Mouse (Mus musculus): ENCODE measurements around the gene Snta1. TPM values are rescaled to one million over a fixed set of nuclear protein-coding genes. Genes with fewer than 3 reads are reported as not detected.

Snta1 gene
- polyA plus RNA-seq, 1 experiment from 2014 or later = 10.5 TPM

DNA sequence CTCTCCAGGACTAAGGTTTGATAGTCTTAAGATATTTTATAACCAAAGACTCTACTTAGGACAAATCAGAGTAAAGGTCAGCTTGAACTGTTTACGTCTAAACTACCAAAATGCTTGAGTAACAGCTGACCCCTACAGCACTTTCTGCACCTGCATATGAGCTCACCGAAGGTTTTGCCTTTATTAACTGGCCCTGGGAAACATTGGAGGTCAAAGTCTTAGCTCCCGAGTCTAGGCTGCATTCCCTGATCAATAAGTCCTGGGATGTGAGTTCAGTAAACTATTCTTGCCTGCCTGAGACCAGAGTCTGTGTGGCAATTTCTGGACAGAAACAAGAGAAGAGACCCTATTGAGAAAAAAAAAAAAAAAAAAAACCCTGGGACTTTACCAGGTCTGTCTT lies 59.7 kb downstream of the Snta1 start:
- H3K9me3 ChIP-seq = no peaks in the 10 kb centered on the region
- H3K27ac ChIP-seq = no peak overlapping the region
- H3K4me2 ChIP-seq = no peak overlapping the region
- H3K27me3 ChIP-seq = no peaks in the 10 kb centered on the region
- no peak overlapping the region for H3K4me3 ChIP-seq
- no peak for ATAC-seq (ENCODE audit: borderline replicate concordance, extremely low read depth, low FRiP score, low TSS enrichment)
- peaks cover 44% of the 10 kb centered on the region for H3K36me3 ChIP-seq
- no peak overlapping the region for H3K9ac ChIP-seq
- no peaks in the 10 kb centered on the region for H3K4me1 ChIP-seq
- 76% methylated on average over 3 of the region's 3 CpGs for WGBS

DNA sequence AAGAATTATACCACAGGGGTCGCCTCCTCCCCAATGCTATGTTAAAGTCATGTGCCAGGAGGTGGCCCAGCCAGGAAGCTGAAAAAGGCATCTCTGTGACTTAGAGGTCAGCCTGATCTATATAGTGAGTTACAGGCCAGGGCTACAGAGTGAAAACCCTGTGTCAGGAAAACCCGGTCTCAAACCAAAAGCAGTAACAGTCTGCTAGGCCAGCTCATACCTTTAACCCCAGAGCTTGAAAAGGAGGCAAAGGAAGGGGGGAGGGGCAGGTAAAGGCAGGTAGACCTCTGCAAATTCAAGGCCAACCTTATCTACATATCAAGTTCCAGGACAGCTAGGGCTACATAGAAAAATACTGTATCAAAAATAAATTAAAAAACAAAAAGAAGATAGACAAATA lies 68.5 kb downstream of the Snta1 start:
- Histone ChIP-seq H3K9me3 (no peaks in the 10 kb centered on the region), H3K27me3 (no peaks in the 10 kb centered on the region), H3K4me3 (no peak overlapping the region), H3K4me2 (no peak overlapping the region), H3K27ac (no peak overlapping the region), H3K9ac (no peak overlapping the region), H3K4me1 (no peaks in the 10 kb centered on the region), H3K36me3 (peaks cover 26% of the 10 kb centered on the region)
- ATAC-seq (ENCODE audit: borderline replicate concordance, extremely low read depth, low FRiP score, low TSS enrichment) = no peak
- WGBS = 65% methylated on average over 2 of the region's 2 CpGs

DNA sequence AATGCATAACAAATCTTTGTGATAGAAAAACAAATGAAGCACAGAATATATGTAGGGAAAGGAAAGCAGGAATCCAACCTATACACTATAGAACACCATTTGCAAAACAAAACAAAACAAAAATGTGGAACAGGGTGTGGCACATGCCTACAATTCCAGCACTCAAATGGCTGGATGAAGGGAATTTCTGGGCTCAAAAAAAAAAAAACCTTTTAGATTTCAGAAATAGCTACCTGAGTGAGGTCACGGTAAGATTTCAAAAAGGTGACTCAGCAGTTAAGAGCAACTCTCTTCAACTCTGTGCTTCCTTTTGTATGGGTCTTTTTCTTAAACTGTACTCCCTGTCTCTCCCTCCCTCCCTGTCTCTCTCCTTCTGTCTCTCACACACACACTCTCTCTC lies 69.7 kb downstream of the Snta1 start:
- no peak overlapping the region for H3K4me2 ChIP-seq
- WGBS = 56% methylated on average over 1 of the region's 1 CpGs
- no peaks in the 10 kb centered on the region for H3K4me1 ChIP-seq
- ATAC-seq (ENCODE audit: borderline replicate concordance, extremely low read depth, low FRiP score, low TSS enrichment) = no peak
- H3K36me3 ChIP-seq = peaks cover 26% of the 10 kb centered on the region
- H3K27me3 ChIP-seq = no peaks in the 10 kb centered on the region
- no peak overlapping the region for H3K4me3 ChIP-seq
- no peak overlapping the region for H3K27ac ChIP-seq
- H3K9ac ChIP-seq = no peak overlapping the region
- H3K9me3 ChIP-seq = no peaks in the 10 kb centered on the region

DNA sequence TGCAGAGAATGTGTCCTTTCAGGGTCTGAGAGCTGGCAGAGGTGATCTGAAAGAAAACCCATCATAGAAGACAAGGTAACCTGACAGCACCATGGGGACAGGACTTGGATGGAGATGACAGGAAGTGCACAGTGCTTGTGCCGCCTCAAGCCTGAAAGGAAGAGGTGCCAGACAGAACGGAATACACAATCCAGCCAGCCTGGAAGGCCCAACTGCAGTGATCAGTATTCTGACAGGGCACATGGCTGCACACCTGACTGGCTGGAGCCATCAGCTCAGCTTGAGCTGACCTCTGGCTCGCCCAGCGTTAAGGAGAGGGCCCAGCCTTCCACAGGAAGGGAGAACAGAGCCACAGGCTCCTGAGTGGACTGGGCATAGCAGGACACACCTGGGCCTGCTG lies 72.3 kb downstream of the Snta1 start:
- 67% methylated on average over 4 of the region's 4 CpGs for WGBS
- H3K36me3 ChIP-seq = peaks cover 3% of the 10 kb centered on the region; the same call in 1 of the 2 replicates
- ATAC-seq (ENCODE audit: borderline replicate concordance, extremely low read depth, low FRiP score, low TSS enrichment) = no peak
- H3K27me3 ChIP-seq = no peaks in the 10 kb centered on the region
- H3K4me3 ChIP-seq = no peak overlapping the region
- no peaks in the 10 kb centered on the region for H3K9me3 ChIP-seq
- no peak overlapping the region for H3K27ac ChIP-seq
- H3K9ac ChIP-seq = no peak overlapping the region
- no peak overlapping the region for H3K4me2 ChIP-seq
- H3K4me1 ChIP-seq = no peaks in the 10 kb centered on the region

DNA sequence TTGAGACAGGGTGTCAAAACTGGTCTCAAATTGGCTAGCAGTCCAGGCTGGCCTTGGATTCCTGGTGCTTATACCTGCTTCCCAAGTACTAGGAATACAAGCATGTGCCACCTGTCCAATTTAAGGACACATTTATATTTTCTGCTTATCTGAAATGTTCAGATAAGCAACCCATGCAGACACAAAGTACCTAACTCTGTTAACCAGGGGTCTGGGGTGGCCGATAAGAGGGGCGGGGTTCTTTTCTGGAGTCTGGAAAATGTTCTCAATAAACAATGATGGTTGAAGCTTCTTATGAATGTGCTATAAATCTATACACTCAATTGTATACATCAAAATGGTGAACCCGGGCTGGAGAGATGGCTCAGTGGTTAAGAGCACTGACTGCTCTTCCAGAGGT lies 81.0 kb downstream of the Snta1 start:
- 68% methylated on average over 3 of the region's 3 CpGs for WGBS
- ATAC-seq (ENCODE audit: borderline replicate concordance, extremely low read depth, low FRiP score, low TSS enrichment) = no peak
- Histone ChIP-seq H3K36me3 (no peaks in the 10 kb centered on the region), H3K27me3 (no peaks in the 10 kb centered on the region), H3K9ac (no peak overlapping the region), H3K27ac (no peak overlapping the region), H3K4me3 (no peak overlapping the region), H3K9me3 (no peaks in the 10 kb centered on the region), H3K4me1 (no peaks in the 10 kb centered on the region), H3K4me2 (no peak overlapping the region)

Other genes with a start within 250 kb of the Snta1 start
- gene Bpifa5, start 245.5 kb downstream of the Snta1 start, polyA plus RNA-seq (2015; fragmentation: Nextera tagmentation; extraction: Ambion mirVana) = not detected in 2 replicates
- 0.90 and 1.6 TPM in 2 replicates for gene Bpifb1, start 217.3 kb downstream of the Snta1 start, polyA plus RNA-seq (2015; fragmentation: Nextera tagmentation; extraction: Ambion mirVana)
- gene Bpifb5, start 184.4 kb downstream of the Snta1 start, polyA plus RNA-seq (2015; fragmentation: Nextera tagmentation; extraction: Ambion mirVana) = 1.0 and 1.2 TPM in 2 replicates
- gene Bpifb9a, start 150.2 kb downstream of the Snta1 start, polyA plus RNA-seq (2015; fragmentation: Nextera tagmentation; extraction: Ambion mirVana) = not detected in 2 replicates
- not detected in 2 replicates for gene Bpifb9b, start 100.9 kb downstream of the Snta1 start, polyA plus RNA-seq (2015; fragmentation: Nextera tagmentation; extraction: Ambion mirVana)
- gene Cdk5rap1, start 35.1 kb downstream of the Snta1 start, polyA plus RNA-seq (2015; fragmentation: Nextera tagmentation; extraction: Ambion mirVana) = 17.8 and 19.8 TPM in 2 replicates
- 33.6 and 37.6 TPM in 2 replicates for gene Cbfa2t2, start 28.4 kb upstream of the Snta1 start, polyA plus RNA-seq (2015; fragmentation: Nextera tagmentation; extraction: Ambion mirVana)
- gene 1700003F12Rik, start 139.0 kb upstream of the Snta1 start, polyA plus RNA-seq (2015; fragmentation: Nextera tagmentation; extraction: Ambion mirVana) = 0.81 and 0.91 TPM in 2 replicates
- gene Actl10, start 143.7 kb upstream of the Snta1 start, polyA plus RNA-seq (2015; fragmentation: Nextera tagmentation; extraction: Ambion mirVana) = 0.20 and 0.22 TPM in 2 replicates
- 2.1 and 2.9 TPM in 2 replicates for gene Necab3, start 150.8 kb upstream of the Snta1 start, polyA plus RNA-seq (2015; fragmentation: Nextera tagmentation; extraction: Ambion mirVana)
- 28.1 and 31.2 TPM in 2 replicates for gene E2f1, start 161.8 kb upstream of the Snta1 start, polyA plus RNA-seq (2015; fragmentation: Nextera tagmentation; extraction: Ambion mirVana)
- gene Pxmp4, start 195.6 kb upstream of the Snta1 start, polyA plus RNA-seq (2015; fragmentation: Nextera tagmentation; extraction: Ambion mirVana) = 26.4 and 29.1 TPM in 2 replicates
- 1.0 TPM in 2 replicates for gene Zfp341, start 205.2 kb upstream of the Snta1 start, polyA plus RNA-seq (2015; fragmentation: Nextera tagmentation; extraction: Ambion mirVana)
- gene 4930519P11Rik, start 205.3 kb upstream of the Snta1 start, polyA plus RNA-seq (2015; fragmentation: Nextera tagmentation; extraction: Ambion mirVana) = not detected in 2 replicates
- 27.2 and 27.6 TPM in 2 replicates for gene Chmp4b, start 243.6 kb upstream of the Snta1 start, polyA plus RNA-seq (2015; fragmentation: Nextera tagmentation; extraction: Ambion mirVana)